Mouse (Mus musculus) embryonic facial prominence, embryonic 14.5 days (tissue): ENCODE data around the gene Faap20. TPM values are rescaled to one million over a fixed set of nuclear protein-coding genes. Genes with fewer than 3 reads are reported as not detected.

Experiments
- ATAC-seq: fragments of 200-750 bp; cut with Nextera tagmentation; 2 replicates; pipeline ENCODE4 v1.8.0; 2017; ENCODE audit warnings: low read depth, moderate number of reproducible peaks, moderate TSS enrichment
- DNase-seq: peaks from one replicate; pipeline ENCODE4 v3.0.0-alpha.2; 2015; ENCODE audit warnings: low spot score
- H3K27ac ChIP-seq: fragments of 300-500 bp; sonication (generic); replicated peaks from 2 replicates; pipeline ENCODE4 v1.5.1; 2014; ENCODE audit warnings: low read depth, mild to moderate bottlenecking, low read length, moderate library complexity
- H3K27me3 ChIP-seq: fragments of 300-500 bp; sonication (generic); replicated peaks from 2 replicates; pipeline ENCODE4 v1.6.1; 2014; ENCODE audit warnings: low read length; ENCODE audit not compliant: control insufficient read depth, insufficient read depth
- H3K36me3 ChIP-seq: fragments of 300-500 bp; sonication (generic); 2 replicates; pipeline ENCODE4 v1.6.1; 2014; ENCODE audit warnings: low read length, mixed read lengths; ENCODE audit not compliant: control insufficient read depth, insufficient read depth
- H3K4me1 ChIP-seq: fragments of 300-500 bp; sonication (generic); 2 replicates; pipeline ENCODE4 v1.6.1; 2014; ENCODE audit warnings: antibody characterized with exemption, low read length; ENCODE audit not compliant: control insufficient read depth, insufficient read depth
- H3K4me2 ChIP-seq: fragments of 300-500 bp; sonication (generic); 2 replicates; pipeline ENCODE4 v1.6.1; 2014; ENCODE audit warnings: low read depth, mild to moderate bottlenecking, low read length, moderate library complexity, mixed read lengths
- H3K4me3 ChIP-seq: fragments of 300-500 bp; sonication (generic); 2 replicates; pipeline ENCODE4 v1.5.1; 2014; ENCODE audit warnings: low read depth, mild to moderate bottlenecking, low read length
- H3K9ac ChIP-seq: fragments of 300-500 bp; sonication (generic); 2 replicates; pipeline ENCODE4 v1.6.1; 2014; ENCODE audit warnings: low read depth, mild to moderate bottlenecking, low read length, moderate library complexity, mixed read lengths
- H3K9me3 ChIP-seq: fragments of 300-500 bp; sonication (generic); 2 replicates; pipeline ENCODE4 v1.6.1; 2016; ENCODE audit warnings: low read length; ENCODE audit not compliant: control insufficient read depth
- WGBS: fragments of 180-500 bp; shearing (Covaris S2); extraction: QIAGEN DNeasy Blood & Tissue Kit; methylation state at CpG from one replicate; pipeline ENCODE4 v1.1.7; 2014; 5-methylcytosine and 5-hydroxymethylcytosine counted together
- polyA plus RNA-seq: library from polyadenylated mRNA; unstranded; fragments of >200 nt; fragmentation: Nextera tagmentation; extraction: Ambion mirVana; gene quantifications from 2 replicates; pipeline ENCODE4 v1.2.1, GENCODE M21; 2014

Gene Faap20
- 66.1 and 68.5 TPM in 2 replicates for polyA plus RNA-seq

DNA sequence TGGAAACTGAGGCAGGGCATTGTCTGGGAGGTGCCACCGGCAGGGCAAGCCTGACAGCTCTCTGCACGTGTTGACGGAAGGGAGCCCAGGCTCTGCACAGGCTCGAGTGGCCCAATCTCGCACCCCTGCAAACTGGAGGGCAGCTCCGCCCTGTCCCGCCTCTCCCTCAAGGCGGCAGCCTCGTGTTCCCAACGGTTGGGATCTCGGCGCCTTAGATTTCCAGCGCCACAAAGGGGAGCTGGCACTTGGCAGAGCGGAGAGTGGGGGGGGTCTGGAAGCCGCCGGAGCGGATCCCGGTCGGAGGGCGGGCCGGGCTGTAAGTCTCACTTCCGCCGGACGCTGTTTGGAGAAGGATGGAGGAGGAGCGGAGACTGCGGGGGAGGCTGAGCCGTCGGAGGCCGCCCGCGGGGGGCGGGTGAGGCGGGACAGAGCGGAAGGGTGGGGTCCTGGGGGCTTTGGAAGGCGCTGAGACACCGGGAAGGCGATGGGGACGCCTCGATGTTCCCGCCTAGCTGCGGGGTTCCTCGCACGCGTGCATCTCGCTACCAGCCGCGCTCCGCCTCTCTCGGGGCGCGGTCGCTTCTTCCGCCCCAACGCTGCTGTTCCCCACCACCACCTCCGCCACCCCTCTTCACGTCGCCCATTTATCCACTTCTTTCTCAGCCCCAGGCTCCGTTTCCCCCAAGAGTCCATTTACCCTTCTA is at the start of gene Faap20:
Gene Faap20, plus strand, starts transcription at position 155 of the 704 bp plus-strand sequence.
- Histone ChIP-seq H3K4me1 (peaks cover 19% of the 10 kb centered on the region; the same call in 1 of the 2 replicates), H3K27ac (peak within 1 kb of the TSS; percentile 99), H3K4me3 (peak within 1 kb of the TSS; percentile 65), H3K27me3 (no peaks in the 10 kb centered on the region), H3K36me3 (0 out of 2 replicates have a peak, but pooled peaks cover 5% of the 10 kb centered on the region), H3K9ac (peak within 1 kb of the TSS; percentile 86), H3K9me3 (no peaks in the 10 kb centered on the region), H3K4me2 (peak within 1 kb of the TSS; percentile 94)
- 0% methylated on average over 31 of the region's 58 CpGs for WGBS
- DNase-seq (peak; percentile 96), ATAC-seq (peak; percentile 91)

DNA sequence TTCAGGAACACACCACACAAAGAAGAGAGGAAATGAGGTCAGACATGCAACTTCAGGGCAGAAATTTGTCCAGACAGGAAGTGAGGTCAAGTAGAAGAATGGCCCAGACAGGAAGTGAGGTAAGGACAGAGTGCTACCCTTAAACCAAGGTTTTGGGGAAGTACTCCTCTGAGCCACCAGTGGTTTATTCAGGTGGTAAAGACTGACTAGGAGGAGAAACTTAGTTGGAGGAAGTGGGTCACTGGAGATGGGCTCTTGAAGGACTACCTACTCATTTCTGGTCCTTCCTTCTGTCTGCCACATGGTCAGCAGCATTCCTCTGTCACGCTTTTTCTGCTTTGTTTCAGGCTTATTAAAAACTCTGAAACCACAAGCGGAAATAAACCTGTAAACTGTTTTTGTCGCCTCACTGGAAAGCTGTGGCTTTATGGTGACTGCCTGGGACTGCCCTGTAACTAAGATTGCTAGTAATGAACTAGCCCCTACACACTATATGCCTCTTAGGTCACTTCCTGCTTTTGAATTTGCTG is 48.7 kb upstream of the Faap20 start:
- Histone ChIP-seq H3K9me3 (no peaks in the 10 kb centered on the region), H3K27me3 (no peaks in the 10 kb centered on the region), H3K4me2 (no peak overlapping the region), H3K9ac (no peak overlapping the region), H3K36me3 (no peaks in the 10 kb centered on the region), H3K4me3 (no peak overlapping the region), H3K4me1 (peaks cover 52% of the 10 kb centered on the region), H3K27ac (0 out of 2 replicates have a peak overlapping the region, but pooled peaks have one; percentile 35)
- DNase-seq (no peak), ATAC-seq (no peak)
- 76% methylated on average over 3 of the region's 3 CpGs for WGBS

DNA sequence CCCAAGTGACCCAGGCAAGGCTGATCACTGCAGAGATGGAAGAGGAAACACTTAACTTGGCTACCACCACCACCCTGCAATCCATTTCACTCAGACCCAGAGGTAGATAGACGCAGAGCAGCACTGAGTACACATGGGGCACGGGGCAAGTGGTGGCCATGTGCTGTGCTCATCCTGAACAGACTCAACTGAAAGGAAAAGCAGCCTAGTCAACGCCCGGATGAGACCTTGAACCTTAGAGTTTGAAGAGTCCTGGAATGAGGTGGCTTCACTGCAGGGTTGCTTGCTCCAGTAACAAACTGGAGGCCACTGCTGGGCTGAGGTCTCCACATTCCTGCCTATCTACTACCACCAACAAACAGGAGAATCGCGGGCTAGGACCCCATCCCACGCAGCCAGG is 47.8 kb upstream of the Faap20 start:
- DNase-seq (no peak), ATAC-seq (no peak)
- no peaks in the 10 kb centered on the region for H3K27me3 ChIP-seq
- no peaks in the 10 kb centered on the region for H3K9me3 ChIP-seq
- H3K36me3 ChIP-seq: no peaks in the 10 kb centered on the region
- H3K4me3 ChIP-seq: no peak overlapping the region
- no peak overlapping the region for H3K4me2 ChIP-seq
- peak overlapping the region; percentile 44 for H3K27ac ChIP-seq
- 86% methylated on average over 7 of the region's 7 CpGs for WGBS
- peaks cover 49% of the 10 kb centered on the region for H3K4me1 ChIP-seq
- no peak overlapping the region for H3K9ac ChIP-seq

DNA sequence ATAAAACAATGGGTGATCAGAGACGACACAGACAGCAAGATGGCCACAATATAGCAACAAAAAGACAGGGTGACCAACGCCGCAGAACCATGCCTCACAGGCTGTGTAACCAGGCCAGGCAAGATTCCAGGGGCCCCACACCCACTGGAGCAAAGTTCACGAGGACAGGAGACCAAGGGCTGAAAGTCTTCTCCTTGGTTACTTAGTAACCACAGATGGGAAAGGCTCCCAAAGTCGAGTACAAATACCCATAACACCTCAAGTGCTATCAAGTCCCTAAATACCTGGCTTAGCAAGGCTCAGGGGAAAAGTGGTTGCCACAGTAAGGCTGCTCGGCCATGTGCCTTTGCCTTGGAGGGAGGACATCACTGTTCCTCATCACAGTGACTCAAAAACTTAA is 43.7 kb upstream of the Faap20 start:
- H3K27ac ChIP-seq: no peak overlapping the region
- no peak for DNase-seq
- no peak overlapping the region for H3K4me3 ChIP-seq
- 67% methylated on average over 6 of the region's 6 CpGs for WGBS
- no peak overlapping the region for H3K4me2 ChIP-seq
- ATAC-seq: no peak
- H3K27me3 ChIP-seq: no peaks in the 10 kb centered on the region
- H3K36me3 ChIP-seq: peaks cover 8% of the 10 kb centered on the region
- H3K4me1 ChIP-seq: peaks cover 50% of the 10 kb centered on the region
- no peak overlapping the region for H3K9ac ChIP-seq
- no peaks in the 10 kb centered on the region for H3K9me3 ChIP-seq

DNA sequence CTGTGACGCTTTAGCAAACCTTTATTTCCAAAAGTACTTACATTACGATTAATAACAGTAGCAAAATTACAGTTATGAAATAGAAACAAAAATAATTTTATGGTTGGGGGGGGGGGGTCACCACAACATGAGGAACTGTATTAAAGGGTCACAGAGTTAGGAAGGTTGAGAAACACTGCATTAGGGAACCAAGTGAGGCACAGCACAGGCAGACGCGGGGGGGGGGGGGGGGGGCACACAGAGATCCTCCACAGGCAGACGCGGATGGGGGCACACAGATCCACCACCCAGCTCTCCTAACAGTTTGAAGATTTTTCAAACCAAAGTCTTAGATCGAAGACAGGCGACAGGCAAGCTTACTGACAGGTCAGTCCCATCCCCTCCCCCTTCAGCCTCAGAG is 43.1 kb upstream of the Faap20 start:
- Histone ChIP-seq H3K9me3 (no peaks in the 10 kb centered on the region), H3K27ac (no peak overlapping the region), H3K9ac (no peak overlapping the region), H3K4me2 (no peak overlapping the region), H3K27me3 (no peaks in the 10 kb centered on the region), H3K36me3 (peaks cover 10% of the 10 kb centered on the region), H3K4me3 (no peak overlapping the region), H3K4me1 (peaks cover 45% of the 10 kb centered on the region)
- ATAC-seq (no peak), DNase-seq (no peak)
- 77% methylated on average over 7 of the region's 8 CpGs for WGBS

DNA sequence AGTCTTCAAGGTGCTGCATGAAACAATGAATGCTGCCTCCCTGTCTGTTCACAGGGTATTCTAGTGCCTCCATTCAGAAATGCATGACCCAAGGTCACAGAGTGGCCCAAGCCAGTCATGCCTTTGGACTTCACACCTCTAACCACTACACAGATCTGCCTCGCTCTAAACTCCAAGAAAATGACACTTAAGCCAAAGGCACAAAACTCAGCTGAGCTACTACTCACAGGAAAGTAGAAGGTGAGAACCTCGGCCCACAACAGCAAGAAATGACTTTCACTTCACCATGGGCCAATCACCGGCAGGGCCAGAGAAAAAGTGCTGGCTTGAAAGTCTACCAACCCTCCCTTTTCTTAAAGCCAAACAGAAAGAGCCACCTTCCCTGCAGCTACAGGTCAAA is 41.8 kb upstream of the Faap20 start:
- Histone ChIP-seq H3K4me2 (no peak overlapping the region), H3K9me3 (no peaks in the 10 kb centered on the region), H3K36me3 (peaks cover 10% of the 10 kb centered on the region), H3K9ac (no peak overlapping the region), H3K27ac (no peak overlapping the region; the same call in 1 of the 2 replicates), H3K27me3 (no peaks in the 10 kb centered on the region), H3K4me1 (peaks cover 37% of the 10 kb centered on the region), H3K4me3 (no peak overlapping the region)
- 62% methylated on average over 3 of the region's 3 CpGs for WGBS
- DNase-seq: no peak
- ATAC-seq: no peak

DNA sequence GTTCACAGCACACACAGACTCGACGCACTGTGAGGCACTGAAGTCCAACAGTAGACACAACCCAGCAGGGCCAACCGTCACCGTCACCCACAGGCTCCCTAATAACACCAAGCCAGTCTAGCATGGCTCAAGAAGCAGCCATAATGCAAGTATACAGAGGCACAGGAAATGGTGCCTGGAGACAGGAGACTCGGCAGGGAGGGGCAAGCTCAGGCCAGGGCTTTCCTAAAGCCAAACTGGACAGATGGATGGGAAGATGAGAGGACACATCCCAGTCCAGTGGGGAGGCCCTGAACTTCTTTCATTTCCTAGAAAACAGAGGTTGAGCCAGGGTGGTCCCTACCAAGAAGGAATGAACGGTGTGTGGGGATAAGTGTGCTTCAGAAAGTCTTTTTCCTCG is 41.0 kb upstream of the Faap20 start:
- ATAC-seq (no peak), DNase-seq (no peak)
- no peaks in the 10 kb centered on the region for H3K27me3 ChIP-seq
- no peaks in the 10 kb centered on the region for H3K9me3 ChIP-seq
- WGBS: 40% methylated on average over 7 of the region's 7 CpGs
- H3K4me2 ChIP-seq: no peak overlapping the region
- H3K36me3 ChIP-seq: peaks cover 10% of the 10 kb centered on the region
- peaks cover 30% of the 10 kb centered on the region for H3K4me1 ChIP-seq
- H3K4me3 ChIP-seq: no peak overlapping the region
- no peak overlapping the region for H3K9ac ChIP-seq
- H3K27ac ChIP-seq: 0 out of 2 replicates have a peak overlapping the region, but pooled peaks have one; percentile 15

DNA sequence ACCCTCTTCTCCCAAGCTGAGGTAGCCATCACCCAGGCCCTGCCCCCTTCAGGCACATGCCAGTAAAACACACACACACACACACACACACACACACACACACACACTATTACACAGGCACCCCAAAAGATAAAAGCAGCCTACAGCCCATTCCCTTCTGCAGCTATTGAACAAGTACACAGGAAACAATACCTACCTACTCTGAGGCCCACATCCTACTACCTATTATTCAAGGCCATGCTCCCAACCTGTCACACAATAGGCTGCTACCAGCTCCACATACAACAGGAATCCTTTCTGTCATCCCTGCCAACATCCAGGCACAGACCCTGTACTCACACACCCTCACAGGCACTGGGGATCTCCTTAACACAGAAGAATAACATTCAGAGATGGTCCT is 40.5 kb upstream of the Faap20 start:
- DNase-seq: no peak
- ATAC-seq: no peak
- H3K9ac ChIP-seq: no peak overlapping the region
- H3K27ac ChIP-seq: no peak overlapping the region
- no peaks in the 10 kb centered on the region for H3K9me3 ChIP-seq
- H3K27me3 ChIP-seq: no peaks in the 10 kb centered on the region
- peaks cover 10% of the 10 kb centered on the region for H3K36me3 ChIP-seq
- no peak overlapping the region for H3K4me3 ChIP-seq
- no peak overlapping the region for H3K4me2 ChIP-seq
- peaks cover 29% of the 10 kb centered on the region for H3K4me1 ChIP-seq

DNA sequence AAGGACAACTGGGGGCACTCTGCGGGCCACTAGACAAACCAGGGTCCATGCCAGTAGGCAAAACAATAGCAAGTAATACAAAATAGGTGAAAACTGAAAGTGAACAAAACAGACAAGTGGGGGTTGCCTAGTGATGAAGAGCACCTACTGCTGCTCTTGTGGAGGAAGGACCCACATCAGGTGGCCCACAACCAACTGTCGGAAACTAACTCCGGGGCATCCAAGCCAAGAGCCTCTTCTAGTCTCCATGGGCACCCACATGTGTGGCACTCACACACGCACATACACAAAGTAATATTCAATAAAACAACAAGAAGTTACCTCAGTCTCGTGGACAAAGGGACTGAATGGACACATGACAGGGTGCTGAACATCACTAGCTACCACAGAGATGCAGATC is 40.1 kb upstream of the Faap20 start:
- Histone ChIP-seq H3K9me3 (no peaks in the 10 kb centered on the region), H3K4me1 (peaks cover 29% of the 10 kb centered on the region), H3K4me2 (no peak overlapping the region), H3K9ac (no peak overlapping the region), H3K4me3 (no peak overlapping the region), H3K27ac (no peak overlapping the region), H3K36me3 (peaks cover 10% of the 10 kb centered on the region), H3K27me3 (no peaks in the 10 kb centered on the region)
- DNase-seq (no peak), ATAC-seq (no peak)
- WGBS: 97% methylated on average over 5 of the region's 5 CpGs
